Mouse (Mus musculus) gastrocnemius, adult 18-20 months (tissue): ENCODE measurements at regions not wholly inside any gene's neighbourhood (a gene's known extent, or its start where the extent isn't known, plus 50 kb on each side); places are given as distances from the start of the nearest gene placed in this dataset.
"Not testable (repeated sequence)": the region's sequence is repeated elsewhere in the genome, so short reads cannot be mapped to it uniquely, and the experiment has no call there.

Experiments used
- DNase-seq: peaks from one replicate; pipeline ENCODE4 v3.0.0; 2021; ENCODE audit warnings: low spot score

- peak; percentile 3 for DNase-seq
Measured at GRCm38 (mm10) chrX:92981141-92981540, 305.1 kb upstream of the Arx start.

GRCm38 (mm10) chrX:93002236-93002976, 283.8 kb upstream of the Arx start:
- DNase-seq, result peak; percentile 2

GRCm38 (mm10) chrX:93006681-93007080, 279.6 kb upstream of the Arx start:
- no peak for DNase-seq

GRCm38 (mm10) chrX:93011578-93011977, 274.7 kb upstream of the Arx start:
- no peak for DNase-seq

- no peak for DNase-seq
Measured at GRCm38 (mm10) chrX:93016391-93016790, 269.9 kb upstream of the Arx start.

- no peak for DNase-seq
Measured at GRCm38 (mm10) chrX:93041096-93041495, 245.1 kb upstream of the Arx start.

- peak; percentile 3 for DNase-seq
Measured at GRCm38 (mm10) chrX:93042736-93043135, 243.5 kb upstream of the Arx start.

- no peak for DNase-seq
Measured at GRCm38 (mm10) chrX:93048967-93049754, 237.1 kb upstream of the Arx start.

- no peak for DNase-seq
Measured at GRCm38 (mm10) chrX:93049755-93050143, 236.5 kb upstream of the Arx start.

- no peak for DNase-seq
Measured at GRCm38 (mm10) chrX:93059533-93059932, 226.7 kb upstream of the Arx start.

GRCm38 (mm10) chrX:93068884-93069283, 217.4 kb upstream of the Arx start:
- no peak for DNase-seq

- peak; percentile 15 for DNase-seq
Measured at GRCm38 (mm10) chrX:93069569-93070289, 216.5 kb upstream of the Arx start.

- DNase-seq, result no peak
Measured at GRCm38 (mm10) chrX:93070290-93070611, 216.0 kb upstream of the Arx start.

GRCm38 (mm10) chrX:93088976-93089375, 197.3 kb upstream of the Arx start:
- DNase-seq, result no peak

GRCm38 (mm10) chrX:93097551-93097950, 188.7 kb upstream of the Arx start:
- DNase-seq, result no peak

GRCm38 (mm10) chrX:93107930-93108567, 178.2 kb upstream of the Arx start:
- DNase-seq, result no peak

- not testable (repeated sequence) for DNase-seq
Measured at GRCm38 (mm10) chrX:93154367-93154766, 131.9 kb upstream of the Arx start.

GRCm38 (mm10) chrX:93159105-93159504, 127.1 kb upstream of the Arx start:
- peak; percentile 1 for DNase-seq

GRCm38 (mm10) chrX:93160956-93161355, 125.3 kb upstream of the Arx start:
- no peak for DNase-seq
